Mouse (Mus musculus) midbrain, postnatal 0 days (tissue): ENCODE data around the gene Slc37a3. TPM values are rescaled to one million over a fixed set of nuclear protein-coding genes. Genes with fewer than 3 reads are reported as not detected.
A peak's percentile ranks its signal among the peaks of the same experiment; 100 is the strongest.

Experiments used
- ATAC-seq: fragments of 200-750 bp; cut with Nextera tagmentation; 2 replicates; pipeline ENCODE4 v1.8.0; 2017; ENCODE audit warnings: moderate number of reproducible peaks, mild to moderate bottlenecking, moderate TSS enrichment, moderate library complexity; ENCODE audit not compliant: low FRiP score
- DNase-seq: peaks from one replicate; pipeline ENCODE4 v3.0.0-alpha.2; 2015; ENCODE audit warnings: low spot score
- H3K27ac ChIP-seq: fragments of 300-500 bp; sonication (generic); 2 replicates; pipeline ENCODE4 v1.5.1; 2014; ENCODE audit warnings: low read depth, mild to moderate bottlenecking, low read length, mixed read lengths
- H3K27me3 ChIP-seq: fragments of 300-500 bp; sonication (generic); 2 replicates; pipeline ENCODE4 v1.6.1; 2014; ENCODE audit warnings: low read length, control low read depth, mixed read lengths; ENCODE audit not compliant: insufficient read depth
- H3K36me3 ChIP-seq: fragments of 300-500 bp; sonication (generic); 2 replicates; pipeline ENCODE4 v1.6.1; 2014; ENCODE audit warnings: low read length, control low read depth, mixed read lengths; ENCODE audit not compliant: insufficient read depth
- H3K4me1 ChIP-seq: fragments of 300-500 bp; sonication (generic); 2 replicates; pipeline ENCODE4 v1.6.1; 2014; ENCODE audit warnings: mild to moderate bottlenecking, control low read depth, antibody characterized with exemption, low read length, mixed read lengths; ENCODE audit not compliant: insufficient read depth
- H3K4me2 ChIP-seq: fragments of 300-500 bp; sonication (generic); 2 replicates; pipeline ENCODE4 v1.6.1; 2014; ENCODE audit warnings: low read depth, mild to moderate bottlenecking, low read length, mixed read lengths; ENCODE audit not compliant: poor library complexity, severe bottlenecking
- H3K4me3 ChIP-seq: fragments of 300-500 bp; sonication (generic); 2 replicates; pipeline ENCODE4 v1.5.1; 2014; ENCODE audit warnings: low read depth, mild to moderate bottlenecking, low read length, moderate library complexity
- H3K9ac ChIP-seq: fragments of 300-500 bp; sonication (generic); replicated peaks from 2 replicates; pipeline ENCODE4 v1.6.1; 2014; ENCODE audit warnings: mild to moderate bottlenecking, low read length, moderate library complexity, mixed read lengths; ENCODE audit not compliant: poor library complexity, severe bottlenecking
- H3K9me3 ChIP-seq: fragments of 300-500 bp; sonication (generic); 2 replicates; pipeline ENCODE4 v1.6.1; 2016; ENCODE audit warnings: low read length, control low read depth
- CTCF ChIP-seq: IDR thresholded peaks from 2 replicates; pipeline ENCODE4 v1.5.1; 2016; ENCODE audit warnings: antibody characterized with exemption, mild to moderate bottlenecking
- WGBS: fragments of 180-500 bp; shearing (Covaris S2); extraction: QIAGEN DNeasy Blood & Tissue Kit; methylation state at CpG from one replicate; pipeline ENCODE4 v1.1.7; 2014; 5-methylcytosine and 5-hydroxymethylcytosine counted together
- polyA plus RNA-seq: library from polyadenylated mRNA; unstranded; fragments of >200 nt; fragmentation: Nextera tagmentation; extraction: Ambion mirVana; gene quantifications from 2 replicates; pipeline ENCODE4 v1.2.1, GENCODE M21; 2015
- total RNA-seq: library from RNA; depleted of rRNA; stranded (reverse); fragments of >200 nt; gene quantifications from 2 replicates; pipeline ENCODE4 v1.2.3, GENCODE M21; 2014

Slc37a3 gene
- total and polyA plus RNA-seq, 2 experiments from 2014 or later: 38.1 to 54.6 TPM

DNA sequence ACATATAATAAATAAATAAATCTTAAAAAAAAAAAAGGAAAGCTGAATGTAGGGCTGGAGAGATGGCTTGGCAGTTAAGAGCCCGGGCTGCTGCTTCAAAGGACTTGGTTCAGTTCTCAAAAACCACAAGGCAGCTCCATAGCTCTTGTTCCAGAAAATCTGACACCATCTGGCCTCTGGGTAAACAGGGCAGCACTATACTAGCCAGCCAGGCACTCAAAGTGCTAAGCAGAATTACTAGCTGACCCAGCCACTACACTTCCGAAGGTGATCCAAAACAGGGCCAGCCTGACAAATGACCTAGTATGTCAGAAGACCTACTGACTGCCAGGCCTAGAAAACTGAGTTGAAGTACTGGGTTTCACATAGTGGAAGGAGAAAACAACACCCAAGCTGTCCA is 25.7 kb upstream of the Slc37a3 start:
- Histone ChIP-seq H3K4me3 (no peak overlapping the region), H3K4me2 (no peak overlapping the region), H3K27me3 (no peaks in the 10 kb centered on the region), H3K27ac (no peak overlapping the region), H3K9me3 (no peaks in the 10 kb centered on the region), H3K36me3 (peaks cover 34% of the 10 kb centered on the region), H3K9ac (no peak overlapping the region), H3K4me1 (no peaks in the 10 kb centered on the region)
- no peak for TF ChIP-seq CTCF
- DNase-seq (no peak), ATAC-seq (no peak)
- WGBS: 93% methylated on average over 2 of the region's 2 CpGs

DNA sequence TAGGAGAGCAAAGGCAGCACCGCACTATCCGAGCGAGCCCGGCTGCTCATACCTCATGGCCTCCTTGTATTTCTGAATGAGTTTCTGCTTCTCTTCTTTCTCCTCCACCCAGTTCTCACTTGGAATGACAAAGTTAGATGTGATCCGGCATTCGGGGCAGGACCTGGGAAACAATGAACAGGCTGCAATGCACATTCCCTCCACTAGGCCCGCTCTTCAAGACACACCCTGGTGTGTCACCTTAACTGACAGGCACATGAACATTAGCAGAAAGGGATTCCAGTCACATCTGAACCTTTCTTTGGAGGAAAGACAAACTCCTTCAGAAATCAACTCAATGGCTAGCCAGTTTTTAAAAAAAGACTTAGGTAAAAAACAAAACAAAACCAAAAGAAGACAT is 22.9 kb upstream of the Slc37a3 start:
- WGBS: 66% methylated on average over 7 of the region's 7 CpGs
- H3K27ac ChIP-seq: no peak overlapping the region
- no peak overlapping the region for H3K4me3 ChIP-seq
- DNase-seq (no peak), ATAC-seq (no peak)
- no peak overlapping the region for H3K4me2 ChIP-seq
- peaks cover 34% of the 10 kb centered on the region for H3K36me3 ChIP-seq
- H3K9ac ChIP-seq: no peak overlapping the region
- TF ChIP-seq CTCF: peak; percentile 65
- no peaks in the 10 kb centered on the region for H3K27me3 ChIP-seq
- H3K9me3 ChIP-seq: no peaks in the 10 kb centered on the region
- no peaks in the 10 kb centered on the region for H3K4me1 ChIP-seq

- Histone ChIP-seq H3K36me3 (peaks cover 19% of the 10 kb centered on the region), H3K27ac (no peak overlapping the region), H3K4me2 (no peak overlapping the region), H3K4me3 (no peak overlapping the region), H3K9ac (no peak overlapping the region), H3K9me3 (no peaks in the 10 kb centered on the region), H3K4me1 (no peaks in the 10 kb centered on the region), H3K27me3 (no peaks in the 10 kb centered on the region)
- no peak for DNase-seq
- ATAC-seq: no peak
- 97% methylated on average over 9 of the region's 9 CpGs for WGBS
- no peak for TF ChIP-seq CTCF
Measured at GRCm38 (mm10) chr6:39398342-39398741, 20.9 kb upstream of the Slc37a3 start.

DNA sequence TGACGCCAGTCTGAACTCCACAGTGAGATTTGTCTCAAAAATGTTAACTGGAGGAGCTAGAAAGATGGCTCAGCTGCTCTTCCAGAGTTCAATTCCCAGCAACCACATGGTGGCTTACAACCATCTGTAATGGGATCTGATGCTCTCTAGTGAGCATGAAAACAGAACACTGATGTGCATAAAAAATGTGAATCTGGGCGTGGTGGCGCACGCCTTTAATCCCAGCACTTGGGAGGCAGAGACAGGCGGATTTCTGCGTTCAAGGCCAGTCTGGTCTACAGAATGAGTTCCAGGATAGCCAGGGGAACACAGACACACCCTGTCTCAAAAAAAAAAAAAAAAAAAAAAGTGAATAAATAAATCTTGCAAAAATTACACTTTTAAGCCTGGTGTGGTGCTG is 19.6 kb upstream of the Slc37a3 start:
- Histone ChIP-seq H3K27ac (no peak overlapping the region), H3K4me1 (no peaks in the 10 kb centered on the region), H3K4me3 (no peak overlapping the region), H3K27me3 (no peaks in the 10 kb centered on the region), H3K9ac (no peak overlapping the region), H3K36me3 (peaks cover 16% of the 10 kb centered on the region), H3K9me3 (no peaks in the 10 kb centered on the region), H3K4me2 (no peak overlapping the region)
- whole genome bisulfite sequencing: 94% methylated on average over 6 of the region's 6 CpGs
- ATAC-seq (no peak), DNase-seq (no peak)
- no peak for TF ChIP-seq CTCF

- ATAC-seq (no peak), DNase-seq (no peak)
- H3K9me3 ChIP-seq: no peaks in the 10 kb centered on the region
- no peak overlapping the region for H3K9ac ChIP-seq
- H3K4me2 ChIP-seq: no peak overlapping the region
- peaks cover 16% of the 10 kb centered on the region for H3K36me3 ChIP-seq
- H3K27me3 ChIP-seq: no peaks in the 10 kb centered on the region
- H3K4me3 ChIP-seq: no peak overlapping the region
- WGBS: 90% methylated on average over 4 of the region's 4 CpGs
- TF ChIP-seq CTCF: no peak
- no peak overlapping the region for H3K27ac ChIP-seq
- H3K4me1 ChIP-seq: no peaks in the 10 kb centered on the region
Measured at GRCm38 (mm10) chr6:39395916-39396315, 18.4 kb upstream of the Slc37a3 start.

GRCm38 (mm10) chr6:39395471-39395870 is 18.0 kb upstream of the Slc37a3 start:
- no peak overlapping the region for H3K4me3 ChIP-seq
- no peak overlapping the region for H3K27ac ChIP-seq
- H3K9me3 ChIP-seq: no peaks in the 10 kb centered on the region
- H3K27me3 ChIP-seq: no peaks in the 10 kb centered on the region
- no peak for TF ChIP-seq CTCF
- H3K4me2 ChIP-seq: no peak overlapping the region
- H3K9ac ChIP-seq: no peak overlapping the region
- H3K4me1 ChIP-seq: no peaks in the 10 kb centered on the region
- no peak for ATAC-seq
- 77% methylated on average over 4 of the region's 4 CpGs for WGBS
- peaks cover 16% of the 10 kb centered on the region for H3K36me3 ChIP-seq
- DNase-seq: no peak
